Mouse (Mus musculus): ENCODE measurements around the gene Ggt1.

- TF ChIP-seq CTCF (IDR thresholded peaks at IDR 0.05; ENCODE audit: insufficient read depth, low read length) (no peak), POLR2A (IDR thresholded peaks at IDR 0.05; ENCODE audit: borderline replicate concordance, extremely low read depth, low read depth, low read length) (no peak)
These were observed 2.2 kb upstream of the Ggt1 start for GRCm38 (mm10) chr10:75559041-75559675.
